8 mouse cellular contexts compared by ENCODE assay signal in the genomic region with DNA sequence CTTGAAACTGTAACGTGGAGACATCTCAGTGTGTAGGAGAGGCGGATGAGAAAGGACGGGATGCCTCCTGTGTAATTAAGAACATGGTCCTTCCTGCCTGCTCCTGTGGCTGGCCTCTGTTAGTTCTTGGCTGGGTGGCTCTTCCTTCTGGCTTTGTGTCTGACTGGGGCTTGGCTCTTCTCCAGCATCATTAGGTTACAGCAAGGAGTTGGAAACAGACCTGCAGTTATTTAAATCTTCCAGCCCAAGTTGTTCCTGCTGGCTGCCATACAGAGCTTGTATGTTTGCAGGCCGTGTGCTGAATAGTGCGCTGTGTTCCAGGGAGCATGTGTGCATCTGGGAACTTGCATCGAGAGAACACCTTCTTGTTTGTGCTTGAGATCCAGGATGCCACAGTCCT.
DNase-seq lines count a peak whose midpoint lies in the region; ATAC-seq and TF ChIP-seq lines count a peak whose summit lies in the region.

No protein-coding gene starts in this region.

- no peak for TF ChIP-seq CTCF in thymus, adult 2 months (IDR thresholded peaks at IDR 0.05; ENCODE audit: borderline replicate concordance, control insufficient read depth, extremely low read depth, insufficient read depth, low read length, poor library complexity)

- H3K27me3 ChIP-seq in intestine, embryonic 15.5 days (replicated peaks), result no peaks in the 10 kb centered on the region
- no peaks in the 10 kb centered on the region for H3K27me3 ChIP-seq in thymus, adult 2 months (ENCODE audit: control insufficient read depth, insufficient read depth, low read length)

- 0 out of 2 replicates have a peak, but pooled peaks cover 5% of the 10 kb centered on the region for H3K4me1 ChIP-seq in intestine, embryonic 15.5 days (replicated peaks)
- no peaks in the 10 kb centered on the region for H3K4me1 ChIP-seq in thymus, adult 2 months (replicated peaks; ENCODE audit: control insufficient read depth, insufficient read depth, low read length)

- no peaks in the 10 kb centered on the region for H3K36me3 ChIP-seq in intestine, embryonic 15.5 days
- H3K36me3 ChIP-seq in thymus, adult 2 months (ENCODE audit: control insufficient read depth, insufficient read depth, low read length), result no peaks in the 10 kb centered on the region

- no peak for TF ChIP-seq POLR2A in thymus, adult 2 months (IDR thresholded peaks at IDR 0.05; ENCODE audit: control insufficient read depth, extremely low read depth, insufficient read depth, low read length, poor library complexity)

- H3K27ac ChIP-seq in intestine, embryonic 15.5 days, result peak overlapping the region; percentile 10; the same call in 1 of the 2 replicates
- no peak overlapping the region for H3K27ac ChIP-seq in thymus, adult 2 months (ENCODE audit: control insufficient read depth, insufficient read depth, low read length)

- H3K9me3 ChIP-seq in intestine, embryonic 15.5 days, result no peaks in the 10 kb centered on the region

- WGBS in intestine, embryonic 15.5 days, result 53% methylated on average over 6 of the region's 6 CpGs
- WGBS in thymus, adult 2 months, result 60% methylated on average over 6 of the region's 6 CpGs

- H3K9ac ChIP-seq in intestine, embryonic 15.5 days, result no peak overlapping the region

- peak; percentile 30 to 34 for DNase-seq in left cerebral cortex, postnatal 14 days (ENCODE audit: low spot score in 2 of 2)
- no peak for DNase-seq in left cerebral cortex, adult 9 months (ENCODE audit: low spot score in 2 of 2)
- DNase-seq in cerebellum, adult 11-12 months, result peak; percentile 55
- peak; percentile 52 for DNase-seq in gastrocnemius, postnatal 14 days
- peak; percentile 68 for DNase-seq in lung, postnatal 14 days
- DNase-seq in natural killer cell, adult 2 months (ENCODE audit: low spot score in 2 of 2), result no peak
- DNase-seq in thymus, adult 2 months, result no peak

- ATAC-seq in intestine, embryonic 15.5 days, result no peak

- no peak overlapping the region for H3K4me3 ChIP-seq in intestine, embryonic 15.5 days (replicated peaks)
- no peak overlapping the region for H3K4me3 ChIP-seq in thymus, adult 2 months (ENCODE audit: control insufficient read depth, insufficient read depth, low read length)

- no peak overlapping the region for H3K4me2 ChIP-seq in intestine, embryonic 15.5 days (replicated peaks)

- intact Hi-C loops in left cerebral cortex, postnatal 14 days (cut with DNase I), result no loop called here
- intact Hi-C loops in gastrocnemius, postnatal 14 days (cut with DNase I; ENCODE audit: low total_unique reads), result no loop called here

Comparison
In these comparisons a context has a peak if more than half of its experiments do, and no peak if none do; other contexts are left out.
1. DNase-seq: peak in left cerebral cortex, postnatal 14 days (2 of 2), cerebellum, adult 11-12 months (single experiment), gastrocnemius, postnatal 14 days (single experiment) and lung, postnatal 14 days (single experiment); none in left cerebral cortex, adult 9 months (0 of 2), natural killer cell, adult 2 months (0 of 2) and thymus, adult 2 months (single experiment).